Mouse (Mus musculus): ENCODE measurements around the gene Tnf.

GRCm38 (mm10) chr17:35153931-35154330 lies 47.9 kb downstream of the Tnf start:
- TF ChIP-seq CTCF (conservative IDR thresholded peaks at IDR 0.05; ENCODE audit: low read length) = no peak
- TF ChIP-seq POU5F1 (IDR thresholded peaks at IDR 0.05; ENCODE audit: borderline replicate concordance, low read length) = no peak
- no peak for TF ChIP-seq NANOG (IDR thresholded peaks at IDR 0.05; ENCODE audit: borderline replicate concordance, low read length)

All from E14TG2a.4 (cell line).